1 mouse cellular context compared by ENCODE assay signal in genomic region chr17:26168039-26168438, GRCm38 (mm10).
TF ChIP-seq lines count a peak whose summit lies in the region.

No protein-coding gene starts in this region.

TF ChIP-seq in MEL, 35 proteins besides CTCF, POLR2A, EP300 and RAD21:
- TF ChIP-seq MEF2A (IDR thresholded peaks at IDR 0.05; ENCODE audit: extremely low read depth, insufficient replicate concordance, low read depth, low read length, poor library complexity, severe bottlenecking) (no peak), HCFC1 (IDR thresholded peaks at IDR 0.05; ENCODE audit: low read depth, low read length) (no peak), ZKSCAN1 (IDR thresholded peaks at IDR 0.05; ENCODE audit: low read depth, low read length) (no peak), POLR2AphosphoS2 (IDR thresholded peaks at IDR 0.05; ENCODE audit: low read length) (no peak)
